2 mouse cellular contexts compared by ENCODE assay signal in genomic region chr13:33432714-33433113, GRCm38 (mm10).
DNase-seq lines count a peak whose midpoint lies in the region; ATAC-seq lines count a peak whose summit lies in the region.

No protein-coding gene starts in this region.

- peak; percentile 92 for ATAC-seq in cerebellum, adult (ENCODE audit: insufficient number of reproducible peaks, low FRiP score, low TSS enrichment)

- peak; percentile 22 for DNase-seq in cerebellum, adult 9-10 months
